Mouse (Mus musculus) adrenal gland, adult 2 months (tissue): ENCODE data around the gene Kat5. TPM values are rescaled to one million over a fixed set of nuclear protein-coding genes. Genes with fewer than 3 reads are reported as not detected.

Experiments used
- DNase-seq: peaks from one replicate; pipeline ENCODE4 v3.0.0; 2021
- long read RNA-seq: library from polyadenylated mRNA; stranded (forward); transcript quantifications from one replicate; pipeline ENCODE4 v2.0.0, GENCODE M21; 2021
- polyA plus RNA-seq: library from polyadenylated mRNA; depleted of rRNA; stranded (reverse); fragments of >200 nt; gene quantifications from 2 replicates; pipeline ENCODE4 v1.2.3, GENCODE M21; 2012; rRNA removed
- total RNA-seq, 2 experiments: library from RNA; stranded (reverse); gene quantifications; 2 replicates each; pipeline ENCODE4 v1.2.3; 2021

Kat5 gene
- 10 to 100 TPM; 75.5 to 76.9 TPM for total RNA-seq
- polyA plus RNA-seq, result 43.8 and 54.1 TPM in 2 replicates
- long read RNA-seq, transcript Kat5-206 (13 exons, 1,386 nt), result major isoform, 20 of 55 reads
- long read RNA-seq, transcript Kat5-201 (14 exons, 2,154 nt), result minor isoform, 16 of 55 reads
- long read RNA-seq, partial matches to known transcripts, result 10 of 55 reads
- long read RNA-seq, other reads (novel, unspliced or antisense), result 6 of 55 reads

DNA sequence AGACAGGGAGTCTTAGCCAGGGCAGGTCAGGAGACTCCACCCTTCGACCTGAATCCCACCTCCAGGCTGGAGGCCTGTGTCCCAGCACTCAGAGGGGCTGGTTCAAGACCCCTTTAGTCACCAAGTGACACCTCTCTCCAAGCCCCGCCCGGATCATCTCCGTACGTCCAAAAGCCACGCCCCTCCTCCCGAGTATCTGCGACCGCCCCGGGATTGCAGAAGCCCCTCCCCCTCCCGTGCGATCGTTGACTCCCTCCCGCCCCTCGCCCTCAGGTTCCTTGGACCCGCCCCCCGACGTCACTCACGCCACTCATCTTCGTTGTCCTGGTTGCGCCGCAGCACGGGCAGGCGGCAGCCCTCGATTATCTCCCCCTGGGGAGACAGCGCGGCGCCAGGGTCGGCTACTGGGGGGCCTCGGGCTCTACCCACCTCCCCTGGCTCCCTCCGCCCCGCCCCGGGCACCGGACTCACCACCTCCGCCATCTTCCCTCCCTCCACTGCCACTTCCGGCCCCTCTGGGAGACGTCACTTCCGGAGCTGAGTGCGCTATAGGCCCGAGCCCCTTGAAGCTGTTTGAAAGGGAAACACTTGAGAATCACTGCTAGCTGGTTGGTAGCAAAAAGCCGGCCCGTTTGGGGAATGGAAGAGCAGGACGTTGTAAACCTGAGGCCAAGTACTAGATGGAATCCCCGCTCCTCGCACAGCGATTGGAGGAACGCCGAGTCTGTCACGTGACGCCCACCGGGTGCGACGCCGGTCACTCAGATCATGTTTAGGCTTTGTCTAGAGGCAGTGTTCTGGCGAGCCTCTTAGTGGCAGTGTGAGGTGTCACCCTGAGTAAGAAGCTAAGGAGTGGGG is at the start of gene Kat5:
Gene Kat5, minus strand, starts transcription at position 691 of the 858 bp plus-strand sequence.
- DNase-seq, result peak; percentile 95

DNA sequence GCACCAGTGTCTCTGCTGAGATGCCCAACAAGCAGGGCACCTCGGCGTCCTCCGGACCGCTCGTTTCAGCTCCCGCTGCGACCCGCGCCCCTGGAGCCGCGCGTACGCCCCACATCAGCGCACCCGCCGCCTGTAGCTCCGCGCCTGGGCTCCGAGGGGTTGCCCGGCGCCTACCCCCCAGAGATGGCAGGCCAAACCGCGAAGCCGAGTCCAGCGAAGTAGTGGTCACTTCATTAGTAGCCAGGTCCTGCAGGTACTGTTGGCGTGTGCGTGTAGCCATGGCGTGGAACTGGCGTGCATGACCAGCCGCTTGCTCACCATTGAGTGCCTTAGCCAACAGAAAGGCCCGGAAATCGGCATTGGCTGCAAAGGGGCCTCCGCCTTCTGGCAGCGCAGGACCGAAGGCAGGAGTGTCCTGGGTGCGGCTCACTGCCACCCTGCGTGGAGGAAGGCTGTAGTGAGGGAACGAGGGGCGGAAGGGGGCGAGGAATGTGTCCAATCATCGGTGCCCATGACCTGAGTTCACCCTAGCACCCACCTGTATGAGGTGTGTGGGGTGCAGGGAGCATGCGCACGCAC is 44.8 kb upstream of the Kat5 start:
- DNase-seq, result no peak

DNA sequence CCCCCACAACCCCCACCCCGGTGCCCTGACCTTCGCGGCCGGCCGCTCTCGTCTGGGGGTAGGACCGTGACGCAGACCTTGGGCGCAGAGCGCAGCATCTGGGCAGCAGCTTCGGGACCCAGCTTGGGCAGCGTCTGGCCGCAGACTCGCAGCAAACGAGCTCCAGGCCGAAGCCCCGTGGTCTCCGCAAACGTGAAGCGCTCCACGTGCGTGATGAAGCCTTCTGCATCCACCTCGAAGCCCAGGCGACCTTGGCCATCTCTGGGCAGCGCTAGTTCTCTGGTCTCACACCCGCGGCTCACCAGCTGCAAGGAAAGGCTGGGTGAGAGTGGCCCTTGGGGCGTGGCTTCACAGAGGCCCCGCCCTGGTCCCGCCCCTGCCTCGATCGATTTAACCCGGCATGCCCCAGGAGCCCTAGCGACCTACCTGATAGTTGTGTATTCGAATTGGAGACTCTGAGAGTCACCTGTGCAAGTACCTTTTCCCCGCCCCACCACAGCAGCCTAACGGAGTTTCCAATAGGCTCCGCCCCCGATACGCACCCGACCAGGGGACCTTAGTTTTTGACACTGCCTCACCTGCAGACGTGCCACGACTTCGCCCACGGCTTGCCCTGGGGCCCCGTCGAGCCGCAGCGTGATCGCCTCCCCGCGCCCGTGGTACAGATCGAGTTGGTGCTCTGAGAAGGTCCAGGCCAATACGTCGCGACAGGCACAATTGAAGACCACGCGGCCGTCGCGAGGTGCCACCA is 44.1 kb upstream of the Kat5 start:
- DNase-seq, result peak; percentile 63

DNA sequence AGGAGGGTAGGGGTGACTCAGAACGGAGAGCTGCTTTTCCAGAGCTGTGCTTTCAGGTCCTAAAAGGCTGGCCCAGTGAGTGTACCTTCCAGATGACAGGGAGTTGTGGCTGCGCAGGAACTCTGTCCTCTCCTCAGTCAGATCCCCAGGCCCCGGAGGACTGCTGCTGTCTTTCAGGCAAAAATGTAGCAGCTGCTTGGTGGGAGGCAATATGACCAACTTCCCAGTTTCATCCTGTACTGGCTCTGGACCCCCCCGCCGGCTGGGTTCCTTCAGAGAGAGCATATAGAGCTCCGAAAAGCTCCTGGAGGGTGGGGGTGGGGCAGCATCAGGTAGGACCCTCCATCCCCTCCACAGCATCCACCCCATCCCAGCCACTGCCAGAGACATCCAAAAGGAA is 42.5 kb upstream of the Kat5 start:
- DNase-seq, result no peak

DNA sequence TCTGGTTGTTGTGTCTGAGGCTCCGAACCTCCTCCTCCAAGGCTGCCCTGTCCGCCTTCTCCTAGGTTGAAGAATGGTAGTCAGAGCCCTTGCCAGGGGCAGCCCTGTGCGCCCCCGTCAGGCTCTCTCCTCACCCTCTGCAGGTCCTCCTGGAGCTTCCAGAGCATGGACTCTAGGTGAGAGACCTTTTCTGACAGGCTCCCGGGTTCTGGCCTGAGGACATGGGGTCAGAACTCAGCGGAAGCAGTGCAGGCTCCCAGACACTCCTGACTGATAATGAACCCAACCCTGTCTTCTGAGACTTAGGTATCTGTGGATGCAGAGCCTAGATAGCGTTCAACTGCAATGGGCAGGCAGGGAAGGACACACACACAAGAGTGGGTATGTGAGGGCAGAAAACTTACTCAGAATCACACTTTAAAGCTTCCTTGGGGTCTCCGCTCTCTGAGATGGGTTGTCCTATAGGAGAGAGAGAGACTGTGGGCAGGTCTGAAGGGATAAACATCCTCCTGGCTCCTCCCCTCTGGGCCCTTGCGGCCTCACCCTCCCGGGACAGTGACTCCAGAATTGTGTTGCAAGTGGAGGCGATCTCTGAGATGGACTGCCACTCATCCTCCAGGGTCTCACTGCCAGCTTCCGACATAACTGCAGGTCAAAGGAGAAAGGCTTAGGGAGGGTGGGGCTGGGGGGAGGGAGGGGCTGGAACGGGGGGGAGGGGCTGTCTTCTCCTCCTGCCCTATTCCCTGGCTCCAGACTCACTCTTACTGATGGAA is 41.7 kb upstream of the Kat5 start:
- DNase-seq, result no peak

DNA sequence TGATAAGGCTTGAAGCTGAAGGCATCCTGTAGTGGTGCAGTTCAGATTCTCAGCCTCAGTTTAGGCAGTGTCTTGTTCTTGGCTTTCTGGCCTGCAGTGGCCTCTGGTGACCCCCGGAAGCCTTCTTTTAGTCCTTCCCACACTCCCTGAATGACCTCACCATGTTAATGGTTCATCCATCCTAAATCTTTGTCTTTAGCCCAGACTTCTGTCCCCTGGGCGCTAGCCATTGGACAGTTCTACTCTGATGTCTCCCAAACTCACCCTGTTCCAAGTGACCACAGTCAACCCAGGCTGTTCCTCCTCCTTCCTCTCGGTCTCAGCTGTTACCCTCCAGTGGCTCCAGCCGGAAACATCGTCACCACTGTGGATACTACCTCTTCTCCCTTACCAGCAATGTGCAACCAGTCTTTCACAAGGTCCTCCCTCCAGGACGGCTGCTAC is 39.3 kb upstream of the Kat5 start:
- peak; percentile 64 for DNase-seq

DNA sequence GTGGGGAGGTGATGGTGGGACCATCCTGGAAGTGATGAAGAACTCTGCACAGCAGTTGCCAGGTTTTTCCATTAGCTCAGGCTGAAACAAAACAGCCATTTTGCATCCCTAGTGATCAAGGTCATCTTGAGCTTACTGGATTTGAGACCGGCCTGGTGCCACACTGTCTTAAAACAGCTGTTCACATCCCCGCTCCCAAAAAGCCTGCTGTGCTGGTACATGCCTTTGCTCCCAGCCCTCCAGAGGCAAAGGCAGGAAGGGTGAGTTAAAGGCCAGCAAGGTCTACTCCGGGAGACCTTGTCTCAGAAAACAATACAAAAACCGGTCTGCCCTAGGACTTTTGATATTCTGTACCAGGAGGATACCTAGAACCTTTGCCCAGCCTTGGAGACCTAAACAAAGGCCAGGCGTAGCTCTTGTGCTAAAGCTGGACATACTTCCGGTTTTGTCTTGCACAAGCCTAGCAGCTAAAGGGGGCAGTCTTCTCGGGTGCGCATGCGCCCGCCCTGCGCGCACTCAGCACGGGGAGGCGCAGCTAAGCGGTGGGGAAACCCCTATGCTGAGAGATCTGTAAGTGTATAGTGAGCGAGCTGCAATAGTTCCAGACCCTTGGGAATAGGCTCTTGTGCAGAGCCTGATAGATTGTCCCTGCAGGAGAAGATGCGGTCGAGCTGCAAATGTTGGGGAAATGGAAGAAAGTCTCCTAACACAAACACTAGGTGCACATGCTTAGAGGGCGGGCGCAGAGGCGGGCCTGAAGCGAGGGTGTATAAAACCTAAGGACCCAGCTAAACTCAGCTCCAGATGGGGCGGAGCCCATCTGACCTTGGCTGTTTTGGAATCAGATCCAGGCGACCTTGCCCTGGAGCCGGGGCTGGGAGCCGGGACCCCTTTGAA is 38.6 kb upstream of the Kat5 start:
- DNase-seq, result peak; percentile 92

DNA sequence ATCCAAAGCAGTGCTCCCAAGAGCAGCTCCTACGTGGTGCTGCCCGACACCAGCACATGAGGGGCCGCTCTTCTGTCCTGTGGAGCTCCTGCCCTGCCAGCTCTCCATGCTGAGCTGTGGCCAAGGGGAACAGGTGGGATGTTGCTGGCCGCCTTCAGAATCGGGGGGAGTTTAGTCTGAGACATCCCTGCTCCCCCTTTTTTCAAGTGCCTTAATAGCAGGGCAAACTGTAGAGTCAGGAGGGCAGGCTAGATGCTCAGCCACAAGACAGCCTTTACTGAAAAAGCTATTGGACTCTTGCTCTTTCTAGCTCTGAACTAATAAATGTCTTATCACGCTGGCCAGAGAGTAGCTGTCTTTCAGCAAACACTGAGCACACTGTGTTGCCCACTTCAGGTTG is 37.8 kb upstream of the Kat5 start:
- DNase-seq, result no peak

DNA sequence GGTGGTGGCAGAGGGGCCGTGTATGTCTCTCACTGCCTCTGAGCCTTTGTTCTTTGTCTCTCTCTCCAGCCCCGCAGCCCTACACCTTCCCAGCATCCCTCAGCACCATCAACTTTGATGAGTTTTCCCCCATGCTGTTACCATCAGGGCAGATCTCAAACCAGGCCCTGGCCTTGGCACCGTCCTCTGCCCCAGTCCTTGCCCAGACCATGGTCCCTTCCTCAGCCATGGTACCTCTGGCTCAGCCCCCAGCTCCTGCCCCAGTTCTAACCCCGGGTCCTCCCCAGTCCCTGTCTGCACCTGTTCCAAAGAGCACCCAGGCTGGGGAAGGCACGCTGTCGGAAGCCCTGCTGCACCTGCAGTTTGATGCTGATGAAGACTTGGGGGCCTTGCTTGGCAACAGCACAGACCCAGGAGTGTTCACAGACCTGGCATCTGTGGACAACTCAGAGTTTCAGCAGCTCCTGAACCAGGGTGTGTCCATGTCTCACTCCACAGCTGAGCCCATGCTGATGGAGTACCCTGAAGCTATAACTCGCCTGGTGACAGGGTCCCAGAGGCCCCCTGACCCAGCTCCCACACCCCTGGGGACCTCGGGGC is 36.8 kb upstream of the Kat5 start:
- DNase-seq, result no peak

DNA sequence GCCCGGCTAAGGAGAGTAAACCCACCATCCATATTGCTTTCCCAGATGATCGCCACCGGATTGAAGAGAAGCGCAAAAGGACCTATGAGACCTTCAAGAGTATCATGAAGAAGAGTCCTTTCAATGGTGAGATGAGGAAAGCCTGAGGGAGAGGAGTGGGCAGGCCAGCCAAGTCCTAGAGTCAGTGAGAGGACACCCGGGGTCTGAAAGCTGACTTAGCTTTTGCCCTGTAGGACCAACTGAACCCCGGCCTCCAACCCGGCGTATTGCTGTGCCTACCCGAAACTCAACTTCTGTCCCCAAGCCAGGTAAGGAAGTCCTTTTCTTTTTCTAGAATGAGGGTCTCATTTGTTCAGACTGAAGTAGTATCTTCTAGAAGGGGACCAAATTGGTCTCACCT is 35.2 kb upstream of the Kat5 start:
- no peak for DNase-seq

DNA sequence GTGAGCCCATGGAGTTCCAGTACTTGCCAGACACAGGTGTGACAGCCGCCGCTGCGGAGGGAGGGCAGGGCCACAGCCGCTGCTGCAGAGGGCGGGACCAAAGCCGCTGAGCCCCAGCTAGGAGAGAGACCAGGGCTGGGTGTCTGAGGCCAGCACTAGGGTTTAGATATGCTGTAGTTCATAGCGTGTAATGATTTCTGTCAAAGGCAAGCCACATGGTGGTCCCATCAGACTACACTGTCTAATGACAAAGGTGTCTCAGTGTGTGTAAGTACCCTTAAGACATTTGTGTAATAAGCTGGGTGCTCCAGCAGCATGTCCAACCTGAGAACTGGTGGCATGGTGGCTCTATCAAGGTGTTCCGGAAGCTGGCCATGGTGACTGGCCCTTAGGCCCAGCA is 31.6 kb upstream of the Kat5 start:
- no peak for DNase-seq

DNA sequence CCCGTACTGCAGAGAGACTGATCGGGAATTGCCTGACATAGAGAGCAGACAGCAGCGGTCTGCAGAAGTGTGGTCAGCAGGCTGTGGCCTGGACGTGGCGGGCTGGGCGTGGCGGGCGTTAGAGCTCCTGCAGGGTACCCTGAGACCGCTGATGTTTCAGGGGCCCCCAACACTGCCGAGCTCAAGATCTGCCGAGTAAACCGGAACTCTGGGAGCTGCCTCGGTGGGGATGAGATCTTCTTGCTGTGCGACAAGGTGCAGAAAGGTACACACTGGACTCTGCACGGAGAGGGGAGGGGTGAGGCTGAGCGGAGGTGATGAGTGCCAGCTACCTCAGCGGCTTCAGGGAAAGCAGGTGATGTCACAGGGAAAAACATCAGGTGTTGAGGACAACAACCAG is 31.0 kb upstream of the Kat5 start:
- no peak for DNase-seq

DNA sequence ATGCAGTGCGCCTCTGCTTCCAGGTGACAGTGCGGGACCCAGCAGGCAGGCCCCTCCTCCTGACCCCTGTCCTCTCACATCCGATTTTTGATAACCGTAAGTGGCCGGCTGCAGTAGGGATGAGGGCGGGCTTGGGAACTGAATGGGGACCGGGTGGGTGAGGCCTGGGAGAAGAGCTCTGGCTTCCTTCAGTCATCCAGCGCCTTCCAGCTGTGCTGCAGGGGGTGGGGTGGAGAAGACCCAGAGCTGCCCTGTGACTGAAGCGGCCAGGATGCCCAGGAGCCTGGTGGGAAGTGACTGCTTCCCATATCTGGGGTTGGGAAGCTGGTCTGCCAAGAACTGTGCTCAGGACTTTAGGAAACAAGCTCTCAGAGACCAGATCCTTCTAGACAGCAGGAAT is 30.3 kb upstream of the Kat5 start:
- DNase-seq, result peak; percentile 50

DNA sequence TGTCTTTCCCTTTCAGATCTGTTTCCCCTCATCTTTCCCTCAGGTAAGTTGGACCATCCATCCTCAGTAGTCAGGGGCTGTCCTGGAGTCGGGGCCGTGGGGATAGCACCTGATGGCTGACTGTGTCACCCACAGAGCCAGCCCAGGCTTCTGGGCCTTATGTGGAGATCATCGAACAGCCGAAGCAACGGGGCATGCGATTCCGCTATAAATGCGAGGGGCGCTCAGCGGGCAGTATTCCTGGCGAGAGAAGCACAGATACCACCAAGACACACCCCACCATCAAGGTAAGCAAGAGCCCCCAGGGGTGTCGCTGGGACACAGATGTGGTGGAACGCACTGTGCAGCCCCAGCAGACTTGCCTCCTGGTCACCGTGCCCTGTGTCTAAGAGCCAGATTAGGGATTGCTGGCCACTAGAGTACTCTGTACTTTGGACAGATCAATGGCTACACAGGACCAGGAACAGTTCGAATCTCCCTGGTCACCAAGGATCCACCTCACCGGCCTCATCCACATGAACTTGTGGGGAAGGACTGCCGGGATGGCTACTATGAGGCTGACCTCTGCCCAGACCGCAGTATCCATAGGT is 28.5 kb upstream of the Kat5 start:
- no peak for DNase-seq

DNA sequence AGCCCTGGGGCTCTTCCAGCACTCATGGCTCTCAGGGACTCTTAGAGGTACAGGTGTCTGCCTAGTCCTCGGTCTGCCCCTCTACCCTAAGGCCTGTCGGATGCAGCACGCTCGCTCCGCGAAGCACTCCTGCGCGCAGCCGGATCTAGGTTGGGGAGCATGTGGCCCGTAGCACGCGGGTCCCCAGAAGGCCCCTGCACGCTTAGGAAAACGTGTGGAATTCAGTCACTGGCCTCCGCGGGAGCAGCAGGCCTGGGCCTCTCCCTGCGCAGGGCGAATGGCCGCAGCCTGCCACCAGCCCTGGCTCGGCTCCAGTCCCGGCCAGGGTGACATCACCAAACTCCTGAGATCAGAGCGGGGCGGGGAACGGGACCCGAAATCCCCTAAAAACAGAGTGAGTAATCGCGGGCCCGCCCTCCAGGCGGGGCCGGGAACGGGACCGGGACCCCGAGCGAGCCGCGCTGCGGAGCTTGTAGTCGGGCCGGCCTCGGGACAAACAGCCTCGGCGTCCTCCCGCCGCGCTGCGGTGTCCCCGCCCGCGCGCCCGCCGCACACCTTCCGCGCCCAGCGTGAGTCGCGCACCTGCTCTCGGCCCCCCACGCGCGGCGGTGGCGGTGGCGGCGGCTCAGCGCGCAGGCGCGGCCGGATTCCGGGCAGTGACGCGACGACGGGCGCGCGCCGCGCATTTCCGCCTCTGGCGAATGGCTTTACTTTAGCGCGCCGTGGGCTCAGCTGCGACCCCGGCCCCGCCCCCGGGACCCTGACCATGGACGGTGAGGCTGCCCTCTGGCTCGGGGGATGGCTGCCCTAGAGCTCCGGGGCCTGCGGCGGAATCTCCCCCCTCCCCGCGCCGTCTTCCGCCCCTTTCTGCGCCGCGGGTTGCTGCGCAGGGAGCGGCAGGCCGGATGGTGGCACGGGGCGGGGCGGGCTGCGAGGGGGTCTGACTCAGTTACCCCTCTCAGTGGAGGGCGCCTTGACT is 27.3 kb upstream of the Kat5 start, which contains the start of gene Rela:
Gene Rela, plus strand, starts transcription at position 415 of the 979 bp plus-strand sequence.
- DNase-seq, result peak; percentile 98

DNA sequence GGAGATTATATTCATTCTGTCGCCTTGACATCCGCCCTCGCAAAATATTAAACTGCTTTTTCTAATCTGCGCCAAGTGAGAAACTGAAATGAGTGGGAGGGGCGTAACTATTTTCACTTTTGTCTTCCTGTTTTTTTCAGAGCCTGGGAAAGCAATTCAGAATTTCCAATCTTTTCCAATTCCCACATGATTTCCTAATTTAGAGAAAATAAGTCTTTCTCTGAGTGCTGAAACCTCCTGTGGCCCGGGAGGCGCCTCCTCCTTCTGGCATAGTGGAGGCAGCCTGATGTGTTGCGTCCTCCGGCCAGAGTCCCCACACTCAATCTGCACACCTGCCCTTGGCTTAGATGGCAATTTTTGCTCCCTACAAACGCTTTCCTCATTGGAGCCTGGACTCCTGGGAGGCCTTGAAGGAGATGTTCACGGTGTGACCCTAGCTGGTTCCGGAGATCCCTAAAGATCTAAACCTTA is 26.6 kb upstream of the Kat5 start:
- no peak for DNase-seq

DNA sequence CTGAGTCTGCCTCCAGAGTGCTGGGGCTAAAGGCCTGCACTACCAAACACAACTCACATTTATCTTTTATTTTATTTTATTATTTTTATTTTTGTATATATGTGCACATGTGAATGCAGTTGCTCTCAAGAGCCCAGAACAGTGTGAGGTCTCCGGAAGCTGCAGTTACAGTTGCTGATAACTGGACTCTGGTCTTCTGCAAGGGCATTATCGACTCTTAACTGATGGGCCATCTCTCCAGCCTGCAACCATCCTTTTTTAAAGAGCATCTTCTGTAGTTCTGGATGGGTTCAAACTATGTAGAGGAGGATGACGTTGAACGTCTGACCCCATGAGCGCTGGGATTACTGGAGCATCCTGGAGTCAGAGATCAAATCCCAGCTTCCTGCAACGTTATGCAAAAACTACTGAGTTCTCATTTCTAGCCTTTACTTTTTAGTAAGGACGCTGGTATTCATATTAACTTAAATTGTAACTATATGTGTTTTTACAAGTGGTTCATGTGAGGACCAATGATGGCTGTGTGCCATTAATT is 26.1 kb upstream of the Kat5 start:
- DNase-seq, result no peak

DNA sequence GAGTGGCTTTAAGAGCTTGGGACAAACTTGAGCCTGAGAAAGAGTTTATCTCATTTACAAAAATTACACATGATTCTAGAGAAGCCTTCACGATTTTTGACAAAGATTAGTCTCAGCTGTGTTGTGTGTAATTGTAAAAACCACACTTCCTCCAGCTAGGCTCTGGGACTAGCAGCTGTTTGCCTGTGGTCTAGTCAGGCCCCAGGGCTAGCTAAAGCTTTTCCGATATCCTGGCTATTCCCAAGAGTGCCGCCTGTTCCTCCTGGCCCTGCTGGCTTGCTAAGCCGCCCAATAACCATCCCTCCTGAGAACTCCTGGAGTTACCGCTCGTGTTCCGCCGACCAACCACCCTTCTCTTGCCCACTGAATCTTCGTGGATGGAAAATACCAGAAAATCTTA is 22.1 kb upstream of the Kat5 start:
- no peak for DNase-seq
